Mouse (Mus musculus) liver, embryonic 13.5 days (tissue): ENCODE data around the gene Fam83g. TPM values are rescaled to one million over a fixed set of nuclear protein-coding genes. Genes with fewer than 3 reads are reported as not detected.

ENCODE experiments used
- ATAC-seq: fragments of 200-750 bp; cut with Nextera tagmentation; 2 replicates; pipeline ENCODE4 v1.8.0; 2017; ENCODE audit warnings: low read depth, mild to moderate bottlenecking, moderate number of reproducible peaks, moderate library complexity
- DNase-seq: peaks from one replicate; pipeline ENCODE4 v3.0.0; 2022
- H3K27ac ChIP-seq: fragments of 300-500 bp; sonication (generic); 2 replicates; pipeline ENCODE4 v1.5.1; 2015; ENCODE audit warnings: moderate library complexity, mild to moderate bottlenecking, inconsistent platforms
- H3K27me3 ChIP-seq: fragments of 300-500 bp; sonication (generic); 2 replicates; pipeline ENCODE4 v1.6.1; 2015; ENCODE audit warnings: mild to moderate bottlenecking, inconsistent platforms
- H3K36me3 ChIP-seq: fragments of 300-500 bp; sonication (generic); 2 replicates; pipeline ENCODE4 v1.6.1; 2015; ENCODE audit warnings: mild to moderate bottlenecking, inconsistent platforms
- H3K4me1 ChIP-seq: fragments of 300-500 bp; sonication (generic); replicated peaks from 2 replicates; pipeline ENCODE4 v1.6.1; 2015; ENCODE audit warnings: inconsistent platforms
- H3K4me2 ChIP-seq: fragments of 300-500 bp; sonication (generic); 2 replicates; pipeline ENCODE4 v1.6.1; 2015; ENCODE audit warnings: inconsistent platforms, mild to moderate bottlenecking, moderate library complexity
- H3K4me3 ChIP-seq: fragments of 300-500 bp; sonication (generic); replicated peaks from 2 replicates; pipeline ENCODE4 v1.5.1; 2015; ENCODE audit warnings: mild to moderate bottlenecking, inconsistent platforms
- H3K9ac ChIP-seq: fragments of 300-500 bp; sonication (generic); 2 replicates; pipeline ENCODE4 v1.6.1; 2015; ENCODE audit warnings: mild to moderate bottlenecking, inconsistent platforms
- H3K9me3 ChIP-seq: fragments of 300-500 bp; sonication (generic); replicated peaks from 2 replicates; pipeline ENCODE4 v1.6.1; 2016; ENCODE audit warnings: inconsistent platforms
- WGBS: fragments of 180-500 bp; shearing (Covaris S2); methylation state at CpG from one replicate; pipeline ENCODE4 v1.1.7; 2015; ENCODE audit not compliant: insufficient replicate concordance; 5-methylcytosine and 5-hydroxymethylcytosine counted together
- polyA plus RNA-seq: library from polyadenylated mRNA; unstranded; fragments of >200 nt; fragmentation: Nextera tagmentation; extraction: Ambion mirVana; gene quantifications from 2 replicates; pipeline ENCODE4 v1.2.1, GENCODE M21; 2015

Fam83g gene
- polyA plus RNA-seq, 1 experiment from 2014 or later, result 5.4 TPM

DNA sequence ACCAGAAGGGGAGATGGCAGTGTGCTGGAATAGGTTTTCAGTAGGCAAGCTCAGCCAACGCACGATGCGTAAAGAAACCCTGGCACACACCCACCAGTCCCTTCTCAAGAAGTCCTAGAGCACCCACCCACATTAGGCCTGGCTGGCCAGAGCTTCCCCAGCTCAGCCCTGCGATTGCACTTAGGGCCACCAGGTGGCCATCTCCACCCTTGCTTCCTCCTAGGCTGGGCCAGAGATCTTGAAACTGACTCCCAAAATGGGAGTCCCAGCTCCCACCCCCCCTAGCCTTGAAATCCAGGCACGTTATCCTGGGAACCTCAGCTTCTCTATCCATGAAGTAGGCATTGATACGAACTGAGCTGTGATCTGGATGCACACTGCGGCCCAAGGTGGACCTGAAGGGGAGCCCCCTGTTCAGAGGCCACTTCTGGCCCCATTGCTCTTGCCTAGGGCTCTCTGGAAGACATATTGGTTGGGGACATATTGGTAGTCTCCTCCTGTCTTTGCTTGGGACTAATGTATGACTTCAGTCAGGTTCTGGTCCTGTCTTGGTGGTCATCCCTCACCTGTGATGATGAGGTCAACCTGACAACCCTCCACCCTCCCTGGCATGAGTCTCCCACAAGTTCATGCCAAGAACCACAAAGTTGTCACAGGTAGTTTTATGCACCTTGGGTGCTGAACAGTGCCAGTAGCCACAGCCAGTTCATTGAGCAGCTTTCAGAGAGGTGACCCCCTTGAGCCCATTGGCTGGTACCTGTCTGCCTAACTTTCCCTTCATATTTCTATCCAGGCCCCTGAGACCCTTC lies 17.7 kb upstream of the Fam83g start:
- Histone ChIP-seq H3K4me1 (peaks cover 7% of the 10 kb centered on the region; the same call in 1 of the 2 replicates), H3K4me3 (no peak overlapping the region), H3K4me2 (no peak overlapping the region), H3K36me3 (no peaks in the 10 kb centered on the region), H3K27ac (no peak overlapping the region), H3K9me3 (no peaks in the 10 kb centered on the region), H3K27me3 (no peaks in the 10 kb centered on the region; the same call in 1 of the 2 replicates), H3K9ac (no peak overlapping the region)
- 47% methylated on average over 7 of the region's 7 CpGs for WGBS
- ATAC-seq (0 out of 2 replicates have a peak, but pooled peaks have one; percentile 18), DNase-seq (no peak)

DNA sequence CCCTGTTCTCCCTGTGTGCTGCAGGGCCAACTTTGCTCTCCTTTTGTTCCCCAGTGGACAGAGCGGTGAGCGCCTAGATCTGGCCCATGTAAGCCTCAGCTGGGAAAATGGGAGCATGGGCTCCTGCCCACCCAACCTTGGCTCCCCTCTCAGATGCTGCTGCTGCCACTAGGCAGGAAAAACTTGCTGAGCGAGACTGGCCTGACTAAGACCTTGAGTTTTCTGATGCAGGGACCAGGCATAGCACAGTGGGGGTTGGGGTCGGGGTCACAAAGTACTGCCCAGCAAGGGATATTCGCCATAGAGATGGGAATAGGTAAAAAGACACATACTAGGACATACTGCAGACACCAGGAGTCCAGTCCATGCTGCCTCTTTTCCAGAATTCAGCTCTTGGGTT lies 16.6 kb upstream of the Fam83g start:
- Histone ChIP-seq H3K36me3 (no peaks in the 10 kb centered on the region), H3K4me1 (peaks cover 9% of the 10 kb centered on the region; the same call in 1 of the 2 replicates), H3K9ac (no peak overlapping the region), H3K4me3 (no peak overlapping the region), H3K27me3 (no peaks in the 10 kb centered on the region; the same call in 1 of the 2 replicates), H3K27ac (no peak overlapping the region), H3K4me2 (no peak overlapping the region), H3K9me3 (no peaks in the 10 kb centered on the region)
- no peak for DNase-seq
- 83% methylated on average over 5 of the region's 5 CpGs for WGBS
- ATAC-seq, result no peak

DNA sequence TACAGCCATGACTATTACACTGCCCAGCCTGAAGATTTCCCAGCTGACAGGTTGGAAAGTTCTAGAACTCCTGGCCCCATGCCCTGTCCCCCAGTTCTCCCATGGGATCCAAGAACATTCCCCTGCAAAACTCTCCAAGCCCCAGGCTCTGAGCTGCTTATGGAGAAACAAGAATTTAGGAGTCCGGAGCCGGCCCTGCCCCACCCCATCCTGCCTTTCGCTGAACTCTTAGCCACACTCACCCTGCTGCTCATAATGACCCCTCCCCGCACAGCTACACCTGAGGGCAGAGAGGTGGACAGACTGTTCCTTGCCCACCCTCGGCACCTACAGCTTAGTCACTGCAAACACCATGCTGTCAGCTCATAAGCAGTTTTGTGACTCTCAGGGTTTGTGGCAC lies 16.1 kb upstream of the Fam83g start:
- no peaks in the 10 kb centered on the region for H3K9me3 ChIP-seq

DNA sequence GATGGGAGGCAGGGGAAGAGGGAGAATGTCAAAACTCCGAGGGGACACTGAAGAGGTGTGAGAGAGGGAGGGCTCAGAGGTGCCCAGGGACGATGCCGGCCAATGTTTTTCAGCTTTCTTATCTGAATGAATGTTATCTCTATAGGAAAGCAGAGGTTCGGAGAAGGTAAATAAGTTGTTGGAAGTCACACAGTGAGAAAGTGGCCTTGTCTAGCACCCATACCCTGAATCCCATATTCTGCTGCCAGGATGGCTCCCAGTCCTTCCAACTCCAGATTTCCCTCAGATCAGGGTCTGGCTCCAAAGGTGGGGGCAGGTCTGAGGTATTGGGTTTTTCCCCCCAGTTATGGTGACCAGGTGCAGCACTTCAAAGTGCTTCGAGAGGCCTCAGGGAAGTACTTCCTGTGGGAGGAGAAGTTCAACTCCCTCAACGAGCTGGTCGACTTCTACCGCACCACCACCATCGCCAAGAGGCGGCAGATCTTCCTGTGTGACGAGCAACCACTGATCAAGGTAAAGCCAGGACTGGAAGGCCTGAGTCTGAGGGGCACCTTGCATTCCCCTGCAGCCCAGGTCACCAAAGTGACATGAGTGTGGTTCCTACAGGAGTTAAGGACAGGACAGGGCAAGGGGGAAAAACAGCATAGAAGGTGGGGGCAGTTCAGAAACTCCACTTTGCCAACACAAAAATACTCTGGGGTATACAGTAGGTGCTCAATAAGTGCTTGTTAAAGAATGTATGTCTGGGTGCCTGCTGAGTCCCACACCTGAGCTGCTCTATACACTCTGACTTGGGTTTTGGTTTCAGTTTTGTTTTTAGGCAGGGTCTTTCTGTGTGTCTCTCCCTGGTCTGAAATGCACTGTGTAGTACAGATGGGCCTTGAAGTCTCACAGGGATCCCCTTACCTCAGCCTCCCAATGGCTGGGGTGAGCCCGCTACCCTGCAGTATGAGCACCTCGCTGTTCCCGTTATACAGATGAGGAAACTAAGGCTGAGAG lies 14.1 kb upstream of the Fam83g start:
- ATAC-seq (no peak), DNase-seq (no peak)
- Histone ChIP-seq H3K9me3 (no peaks in the 10 kb centered on the region), H3K4me2 (no peak overlapping the region), H3K27me3 (peaks cover 15% of the 10 kb centered on the region), H3K27ac (no peak overlapping the region), H3K36me3 (no peaks in the 10 kb centered on the region), H3K9ac (no peak overlapping the region), H3K4me1 (peaks cover 13% of the 10 kb centered on the region), H3K4me3 (no peak overlapping the region)
- WGBS, result 56% methylated on average over 14 of the region's 14 CpGs

More for the DNA sequence above, 16.1 kb upstream of the Fam83g start:
- H3K36me3 ChIP-seq, result no peaks in the 10 kb centered on the region
- H3K4me2 ChIP-seq, result no peak overlapping the region
- H3K9ac ChIP-seq, result no peak overlapping the region
- no peak overlapping the region for H3K4me3 ChIP-seq
- H3K4me1 ChIP-seq, result peaks cover 9% of the 10 kb centered on the region; the same call in 1 of the 2 replicates
- WGBS, result 79% methylated on average over 5 of the region's 5 CpGs
- no peak for DNase-seq
- H3K27ac ChIP-seq, result no peak overlapping the region
- ATAC-seq, result no peak
- peaks cover 1% of the 10 kb centered on the region; the same call in 1 of the 2 replicates for H3K27me3 ChIP-seq

DNA sequence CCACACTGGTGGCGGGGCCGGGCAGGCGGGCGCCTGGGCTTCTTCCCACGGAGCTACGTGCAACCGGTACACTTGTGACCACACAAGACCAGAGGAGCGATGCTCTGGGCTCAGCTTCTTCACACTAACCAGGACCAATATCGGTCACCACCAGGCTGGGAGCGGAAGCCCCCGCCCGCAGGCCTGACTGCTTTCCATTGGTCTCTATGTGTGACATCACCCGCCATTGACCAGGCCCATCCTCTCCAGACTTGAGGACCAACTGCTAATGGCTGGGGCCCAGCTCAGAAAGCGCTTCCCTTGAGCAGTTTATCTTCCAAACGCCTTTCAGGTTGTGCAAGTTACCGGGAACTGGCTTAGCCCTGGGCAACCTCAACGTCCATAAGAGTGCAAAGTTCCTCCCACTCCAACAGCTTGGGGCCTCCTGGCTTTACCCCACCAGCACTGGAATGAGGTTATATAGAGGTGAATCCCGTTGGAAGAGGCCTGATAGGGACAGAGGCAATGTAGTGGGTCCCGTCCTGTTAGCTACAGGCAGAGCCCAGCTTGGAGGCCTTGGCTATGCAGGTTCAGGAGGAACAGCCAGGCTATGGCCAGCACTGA lies 12.0 kb upstream of the Fam83g start:
- Histone ChIP-seq H3K9me3 (no peaks in the 10 kb centered on the region), H3K27me3 (peaks cover 28% of the 10 kb centered on the region), H3K4me2 (no peak overlapping the region), H3K9ac (no peak overlapping the region), H3K27ac (no peak overlapping the region), H3K4me1 (peaks cover 12% of the 10 kb centered on the region), H3K36me3 (no peaks in the 10 kb centered on the region), H3K4me3 (no peak overlapping the region)
- ATAC-seq (no peak), DNase-seq (no peak)
- 63% methylated on average over 19 of the region's 19 CpGs for WGBS

DNA sequence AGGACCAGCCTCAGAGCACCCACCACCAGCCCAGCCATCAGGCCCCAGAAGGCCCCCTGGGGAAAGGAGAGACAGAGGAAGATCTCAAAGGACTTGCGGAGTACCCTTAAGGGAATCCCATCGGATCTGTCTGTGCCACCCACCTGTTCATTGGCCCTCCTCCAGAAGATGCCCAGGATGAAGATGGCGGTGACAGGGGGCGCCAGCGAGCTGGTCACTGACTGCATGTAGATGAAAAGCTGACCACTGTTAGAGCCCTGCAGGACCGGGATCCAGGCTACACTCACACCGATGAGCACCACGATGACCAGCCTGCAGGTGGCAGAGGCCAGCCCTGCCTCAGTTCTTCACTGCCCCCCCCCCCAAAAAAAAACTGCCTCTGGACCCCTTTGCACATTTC lies 10.2 kb upstream of the Fam83g start:
- Histone ChIP-seq H3K27ac (no peak overlapping the region), H3K4me2 (no peak overlapping the region), H3K4me1 (peaks cover 7% of the 10 kb centered on the region), H3K27me3 (peaks cover 32% of the 10 kb centered on the region), H3K4me3 (no peak overlapping the region), H3K9me3 (no peaks in the 10 kb centered on the region), H3K36me3 (no peaks in the 10 kb centered on the region), H3K9ac (no peak overlapping the region)
- 39% methylated on average over 8 of the region's 8 CpGs for WGBS
- ATAC-seq, result no peak
- no peak for DNase-seq

DNA sequence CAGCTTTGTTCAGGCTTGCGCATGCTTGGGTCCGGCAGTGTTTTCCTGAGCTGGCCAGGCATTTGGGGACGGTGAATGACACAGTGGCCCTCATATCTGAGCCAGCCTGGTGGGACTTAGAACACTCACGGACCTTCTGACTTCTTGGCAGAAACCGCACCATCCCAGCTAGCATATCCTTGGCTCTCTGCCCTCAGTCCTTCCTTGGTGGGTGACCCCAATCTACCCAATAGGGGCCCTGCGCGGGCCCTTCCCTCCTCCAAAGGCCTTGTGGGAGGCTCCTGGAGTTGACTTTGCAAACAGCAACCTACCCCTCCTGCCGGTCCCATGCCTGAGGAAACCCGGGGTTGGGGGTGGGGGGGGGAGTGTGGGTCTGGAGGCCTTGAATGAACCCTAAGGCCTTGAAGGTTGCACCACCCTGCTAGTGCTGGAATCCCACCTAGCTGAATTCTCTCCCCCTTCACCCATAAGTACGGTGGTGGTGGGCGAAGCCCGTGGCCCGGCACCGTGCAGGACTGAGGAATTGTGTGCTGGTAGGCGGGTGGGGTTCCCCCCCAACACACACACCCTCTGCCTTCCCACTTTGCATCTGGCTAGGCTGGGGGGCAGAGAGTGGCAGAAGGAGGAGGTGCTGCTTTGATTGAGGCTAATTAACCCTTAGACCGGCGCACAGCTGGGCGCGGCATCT lies 9.6 kb upstream of the Fam83g start:
- Histone ChIP-seq H3K9ac (no peak overlapping the region), H3K36me3 (no peaks in the 10 kb centered on the region), H3K9me3 (no peaks in the 10 kb centered on the region), H3K27ac (no peak overlapping the region), H3K4me2 (no peak overlapping the region), H3K27me3 (peaks cover 36% of the 10 kb centered on the region), H3K4me3 (no peak overlapping the region), H3K4me1 (peaks cover 7% of the 10 kb centered on the region)
- DNase-seq, result no peak
- ATAC-seq, result no peak
- WGBS, result 43% methylated on average over 19 of the region's 19 CpGs

DNA sequence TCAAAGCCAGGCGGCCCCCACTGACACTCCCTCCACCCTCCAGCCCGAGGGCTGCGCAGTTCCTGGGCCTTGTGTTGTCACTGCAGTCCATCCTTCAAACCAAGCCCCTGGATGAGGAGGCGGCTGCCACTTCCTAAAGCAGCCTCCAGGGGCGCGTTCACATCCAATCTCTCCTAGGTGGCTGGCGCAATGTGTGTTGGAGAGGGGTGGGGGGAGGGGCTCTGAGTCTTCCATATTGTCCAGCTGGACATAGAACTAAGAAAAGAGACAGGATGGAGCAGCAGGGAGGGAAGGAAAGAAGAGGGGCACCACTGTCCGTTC lies 9.1 kb upstream of the Fam83g start:
- H3K9me3 ChIP-seq, result no peaks in the 10 kb centered on the region

DNA sequence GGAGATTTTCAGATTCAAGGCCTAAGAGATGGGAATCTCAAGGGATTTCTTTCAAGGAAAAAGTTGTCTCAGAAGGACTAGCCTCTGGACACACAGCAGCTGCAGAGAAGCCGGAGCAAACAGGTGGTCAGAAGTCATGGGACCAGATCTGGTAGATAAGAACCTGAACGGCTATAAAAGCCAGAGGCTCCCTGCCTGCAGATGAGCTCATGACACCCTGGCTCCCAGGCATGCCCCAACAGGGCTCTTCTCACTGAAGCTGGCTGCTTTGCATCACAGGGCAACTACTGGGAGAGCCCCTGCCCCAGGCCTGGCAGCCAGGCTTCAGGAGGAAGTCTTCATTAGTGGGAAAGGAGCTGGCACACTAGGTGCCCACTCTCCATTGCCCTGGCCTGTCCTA lies 8.6 kb upstream of the Fam83g start:
- DNase-seq, result no peak
- Histone ChIP-seq H3K4me2 (no peak overlapping the region), H3K9me3 (no peaks in the 10 kb centered on the region), H3K4me3 (no peak overlapping the region), H3K9ac (no peak overlapping the region), H3K27me3 (peaks cover 46% of the 10 kb centered on the region), H3K4me1 (peaks cover 7% of the 10 kb centered on the region), H3K36me3 (no peaks in the 10 kb centered on the region), H3K27ac (no peak overlapping the region)
- ATAC-seq, result no peak
- 42% methylated on average over 2 of the region's 2 CpGs for WGBS

More for the DNA sequence above, 9.1 kb upstream of the Fam83g start:
- Histone ChIP-seq H3K36me3 (no peaks in the 10 kb centered on the region), H3K4me2 (no peak overlapping the region), H3K27ac (no peak overlapping the region), H3K9ac (no peak overlapping the region), H3K27me3 (peaks cover 41% of the 10 kb centered on the region), H3K4me3 (no peak overlapping the region), H3K4me1 (peaks cover 7% of the 10 kb centered on the region)
- ATAC-seq (no peak), DNase-seq (no peak)
- WGBS, result 11% methylated on average over 8 of the region's 8 CpGs

DNA sequence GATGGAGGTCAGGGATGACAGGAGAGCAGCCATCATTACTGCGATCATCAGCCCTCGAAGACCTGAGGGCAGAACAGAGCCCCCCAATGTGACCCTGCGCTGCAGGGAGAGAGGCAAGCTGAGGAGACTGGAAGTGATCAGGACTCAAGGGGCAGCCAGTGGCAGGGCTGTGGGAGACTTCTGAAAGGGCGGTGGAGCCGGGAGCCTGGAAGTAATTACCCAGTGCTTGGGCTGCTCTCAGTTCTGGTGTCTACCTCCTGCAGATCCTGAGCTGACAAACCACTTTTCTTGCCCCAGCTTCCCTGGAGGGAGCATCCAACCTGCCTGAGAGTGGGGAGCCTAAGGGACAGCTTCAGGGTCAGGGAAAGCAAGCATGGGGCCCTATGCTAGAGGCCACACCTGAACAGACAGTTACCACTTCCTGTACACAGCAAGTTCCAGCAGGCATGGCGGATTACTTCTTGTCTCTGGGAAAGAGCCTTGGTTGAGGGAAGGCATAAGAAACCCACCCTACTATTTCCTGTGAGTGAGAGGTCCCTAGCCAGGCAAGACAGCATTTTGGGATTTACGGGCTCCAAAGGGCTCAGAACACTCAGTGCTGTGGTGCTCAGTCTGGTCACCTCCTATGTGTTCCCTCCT lies 7.6 kb upstream of the Fam83g start:
- Histone ChIP-seq H3K36me3 (no peaks in the 10 kb centered on the region), H3K4me2 (no peak overlapping the region), H3K4me1 (peaks cover 7% of the 10 kb centered on the region), H3K27ac (no peak overlapping the region), H3K9ac (no peak overlapping the region), H3K27me3 (peaks cover 49% of the 10 kb centered on the region), H3K4me3 (no peak overlapping the region), H3K9me3 (no peaks in the 10 kb centered on the region)
- DNase-seq (no peak), ATAC-seq (no peak)
- 66% methylated on average over 7 of the region's 7 CpGs for WGBS
